In the genomic region with DNA sequence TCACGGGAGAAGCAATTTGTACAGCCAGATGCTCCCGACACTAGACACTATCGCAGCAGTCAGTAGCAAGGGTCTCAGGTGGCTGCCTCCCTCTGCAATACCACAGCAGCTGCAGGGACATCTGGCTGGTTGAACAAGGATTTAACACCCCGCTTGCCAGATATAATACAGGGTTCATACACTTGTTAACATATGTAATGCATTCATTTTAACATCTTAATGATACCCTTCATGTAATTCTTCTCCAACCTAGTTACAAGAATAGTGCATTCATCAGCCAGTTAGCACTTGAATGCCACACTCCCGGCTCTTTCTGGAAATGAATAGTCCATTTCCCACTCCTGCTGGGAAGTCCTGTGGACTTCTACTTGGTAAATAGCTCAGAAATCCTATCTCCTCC, we compare ENCODE assay signal across 17 mouse cellular contexts. TPM values are rescaled to one million over a fixed set of nuclear protein-coding genes. Genes with fewer than 3 reads are reported as not detected.
DNase-seq lines count a peak whose midpoint lies in the region; ATAC-seq lines count a peak whose summit lies in the region.
"Had no signal": no experiment of that assay in that cellular context is flagged by ENCODE, and none has a peak within 500 bp of the region (broad histone marks: within the 10 kb centered on the region; RNA-seq: fewer than 3 reads in every experiment).

No protein-coding gene starts in this region.

- H3K27me3 ChIP-seq in forebrain, embryonic 12.5 days: peaks cover 33% of the 10 kb centered on the region
- no peaks in the 10 kb centered on the region for H3K27me3 ChIP-seq in hindbrain, embryonic 16.5 days (replicated peaks; ENCODE audit: control insufficient read depth, insufficient read depth, low read length)
- no peaks in the 10 kb centered on the region for H3K27me3 ChIP-seq in intestine, embryonic 16.5 days (replicated peaks; ENCODE audit: control insufficient read depth, insufficient read depth, low read length)
- H3K27me3 ChIP-seq: embryonic facial prominence, embryonic 12.5 days had no signal

- H3K36me3 ChIP-seq in forebrain, embryonic 12.5 days (replicated peaks): no peaks in the 10 kb centered on the region
- no peaks in the 10 kb centered on the region for H3K36me3 ChIP-seq in hindbrain, embryonic 16.5 days (ENCODE audit: control insufficient read depth, insufficient read depth, low read length)
- no peaks in the 10 kb centered on the region for H3K36me3 ChIP-seq in intestine, embryonic 16.5 days (ENCODE audit: control insufficient read depth, insufficient read depth, low read length)
- H3K36me3 ChIP-seq: embryonic facial prominence, embryonic 12.5 days; kidney, embryonic 15.5 days had no signal

- peaks cover 2% of the 10 kb centered on the region; the same call in 1 of the 2 replicates for H3K9me3 ChIP-seq in forebrain, embryonic 12.5 days
- peaks cover 4% of the 10 kb centered on the region; the same call in 1 of the 2 replicates for H3K9me3 ChIP-seq in hindbrain, embryonic 16.5 days (ENCODE audit: control insufficient read depth, low read length)
- H3K9me3 ChIP-seq in intestine, embryonic 16.5 days (ENCODE audit: control insufficient read depth, low read length): no peaks in the 10 kb centered on the region
- H3K9me3 ChIP-seq: kidney, embryonic 15.5 days had no signal

- H3K4me2 ChIP-seq in forebrain, embryonic 12.5 days: no peak overlapping the region
- no peak overlapping the region for H3K4me2 ChIP-seq in hindbrain, embryonic 16.5 days (ENCODE audit: low read length)
- H3K4me2 ChIP-seq in intestine, embryonic 16.5 days (ENCODE audit: low read depth, low read length): no peak overlapping the region
- H3K4me2 ChIP-seq: embryonic facial prominence, embryonic 12.5 days; kidney, embryonic 15.5 days had no signal

- H3K27ac ChIP-seq in forebrain, embryonic 12.5 days: peak overlapping the region; percentile 67
- H3K27ac ChIP-seq in hindbrain, embryonic 16.5 days (ENCODE audit: low read depth, low read length): no peak overlapping the region
- H3K27ac ChIP-seq in intestine, embryonic 16.5 days (ENCODE audit: low read length): no peak overlapping the region
- H3K27ac ChIP-seq: embryonic facial prominence, embryonic 12.5 days; kidney, embryonic 15.5 days had no signal

- peak; percentile 87 for ATAC-seq in forebrain, embryonic 12.5 days (ENCODE audit: low FRiP score)
- ATAC-seq in hindbrain, embryonic 16.5 days: peak; percentile 19; the same call in 1 of the 2 replicates
- no peak for ATAC-seq in intestine, embryonic 16.5 days
- ATAC-seq: CD4-positive, CD25-positive, alpha-beta regulatory T cell, adult 4 months had no signal

- WGBS in forebrain, embryonic 12.5 days: 3% methylated on average over 5 of the region's 5 CpGs
- WGBS in hindbrain, embryonic 16.5 days: 7% methylated on average over 5 of the region's 5 CpGs
- 55% methylated on average over 5 of the region's 5 CpGs for WGBS in intestine, embryonic 16.5 days

- no peak overlapping the region for H3K4me3 ChIP-seq in forebrain, embryonic 12.5 days (replicated peaks)
- no peak overlapping the region for H3K4me3 ChIP-seq in hindbrain, embryonic 16.5 days (ENCODE audit: low read length)
- no peak overlapping the region for H3K4me3 ChIP-seq in intestine, embryonic 16.5 days (ENCODE audit: low read length)
- H3K4me3 ChIP-seq: embryonic facial prominence, embryonic 12.5 days; kidney, embryonic 15.5 days had no signal

- H3K4me1 ChIP-seq in forebrain, embryonic 12.5 days: peaks cover 41% of the 10 kb centered on the region
- H3K4me1 ChIP-seq in hindbrain, embryonic 16.5 days (ENCODE audit: control insufficient read depth, insufficient read depth, low read depth, low read length): peaks cover 5% of the 10 kb centered on the region
- H3K4me1 ChIP-seq in intestine, embryonic 16.5 days (ENCODE audit: control insufficient read depth, insufficient read depth, low read length): no peaks in the 10 kb centered on the region
- H3K4me1 ChIP-seq: embryonic facial prominence, embryonic 12.5 days; kidney, embryonic 15.5 days had no signal

- DNase-seq in thymus, postnatal 4 days: peak; percentile 30
- DNase-seq in thymus, postnatal 10 days (ENCODE audit: low spot score in 2 of 2): no peak
- peak; percentile 50 for DNase-seq in retina, postnatal 1 day
- no peak for DNase-seq in gastrocnemius, postnatal 10 days
- DNase-seq in urinary bladder, postnatal 36 days (ENCODE audit: low spot score in 2 of 2): no peak
- DNase-seq: cerebellum, adult 11-12 months had no signal

- no peak overlapping the region; the same call in 1 of the 2 replicates for H3K9ac ChIP-seq in forebrain, embryonic 12.5 days
- no peak overlapping the region for H3K9ac ChIP-seq in hindbrain, embryonic 16.5 days (ENCODE audit: low read depth, low read length)
- no peak overlapping the region for H3K9ac ChIP-seq in intestine, embryonic 16.5 days (ENCODE audit: low read depth, low read length)
- H3K9ac ChIP-seq: embryonic facial prominence, embryonic 12.5 days; kidney, embryonic 15.5 days had no signal

RNA-seq across cellular contexts. Expression of a gene that starts 18.9 kb away (rescaled TPM):
- polyA plus RNA-seq in forebrain, embryonic 12.5 days (2016; fragmentation: Nextera tagmentation; extraction: Ambion mirVana): 0.22 and 0.37 TPM in 2 replicates
- polyA plus RNA-seq in hindbrain, embryonic 16.5 days (2015; fragmentation: Nextera tagmentation; extraction: Ambion mirVana): 0.09 TPM in 1 of 2 replicates, not detected in the other
- under 1 TPM in 1 of 2 experiments, not detected in 1; 0.41 TPM for total RNA-seq in gastrocnemius, postnatal 10 days (2021)
- 0.33 and 0.47 TPM in 2 replicates for polyA plus RNA-seq in intestine, embryonic 16.5 days (2015; fragmentation: Nextera tagmentation; extraction: Ambion mirVana)
- total RNA-seq: adrenal gland, postnatal 4 days; granulocyte monocyte progenitor cell, adult 5-6 weeks; heart, postnatal 25 days; layer of hippocampus, postnatal 25 days had no signal
- polyA plus RNA-seq: liver, adult 2 months had no signal

Comparison
In these comparisons a context has a peak if more than half of its experiments do, and no peak if none do; other contexts are left out.
1. DNase-seq: peak in thymus, postnatal 4 days (single experiment) and retina, postnatal 1 day (single experiment); none in thymus, postnatal 10 days (0 of 2), gastrocnemius, postnatal 10 days (single experiment) and urinary bladder, postnatal 36 days (0 of 2).